Mouse (Mus musculus) testis, adult 2 months (tissue): ENCODE data around the gene Ddx27. TPM values are rescaled to one million over a fixed set of nuclear protein-coding genes. Genes with fewer than 3 reads are reported as not detected.
A peak's percentile ranks its signal among the peaks of the same experiment; 100 is the strongest.

Source experiments
- H3K27ac ChIP-seq: fragments of 200-500 bp; 2 replicates; pipeline ENCODE4 v1.5.1; 2012; ENCODE audit warnings: low read depth, low read length; ENCODE audit not compliant: control insufficient read depth, insufficient read depth
- H3K27me3 ChIP-seq: fragments of 200-500 bp; 2 replicates; pipeline ENCODE4 v1.6.1; 2012; ENCODE audit warnings: mild to moderate bottlenecking, low read length, moderate library complexity; ENCODE audit not compliant: control insufficient read depth, insufficient read depth
- H3K36me3 ChIP-seq: fragments of 200-500 bp; 2 replicates; pipeline ENCODE4 v1.6.1; 2012; ENCODE audit warnings: mild to moderate bottlenecking, low read length; ENCODE audit not compliant: control insufficient read depth, insufficient read depth
- H3K4me1 ChIP-seq: fragments of 200-500 bp; 2 replicates; pipeline ENCODE4 v1.6.1; 2012; ENCODE audit warnings: low read length; ENCODE audit not compliant: control insufficient read depth, insufficient read depth
- H3K4me3 ChIP-seq: fragments of 200-500 bp; 2 replicates; pipeline ENCODE4 v1.5.1; 2012; ENCODE audit warnings: low read depth, mild to moderate bottlenecking, low read length, moderate library complexity, mixed read lengths; ENCODE audit not compliant: control insufficient read depth
- CTCF ChIP-seq: fragments of 200-500 bp; IDR thresholded peaks from 2 replicates; pipeline ENCODE4 v1.5.1; 2012; ENCODE audit warnings: low read depth, mild to moderate bottlenecking, inconsistent platforms, low read length, moderate library complexity; ENCODE audit not compliant: control insufficient read depth, insufficient read depth, insufficient replicate concordance
- POLR2A ChIP-seq: fragments of 200-500 bp; IDR thresholded peaks from 2 replicates; pipeline ENCODE4 v1.6.1; 2012; ENCODE audit warnings: low read depth, mild to moderate bottlenecking, inconsistent platforms, low read length, moderate library complexity; ENCODE audit not compliant: control insufficient read depth
- polyA plus RNA-seq: library from polyadenylated mRNA; depleted of rRNA; stranded (reverse); fragments of >200 nt; gene quantifications from 2 replicates; pipeline ENCODE4 v1.2.3, GENCODE M21; 2012

Gene Ddx27
- polyA plus RNA-seq, 1 experiment: 17.5 TPM

GRCm38 (mm10) chr2:167062965-167063880, 48.2 kb downstream of the Ddx27 start, which contains the start of gene Znfx1:
TSS of gene Znfx1 (minus strand) at chr2:167063015.
- TF ChIP-seq CTCF (no peak; the same call in 1 of the 2 replicates), POLR2A (peak; percentile 100)
- Histone ChIP-seq H3K36me3 (peaks cover 1% of the 10 kb centered on the region; the same call in 1 of the 2 replicates), H3K4me3 (peak within 1 kb of the TSS; percentile 95), H3K27me3 (no peaks in the 10 kb centered on the region), H3K4me1 (peaks cover 7% of the 10 kb centered on the region), H3K27ac (peak within 1 kb of the TSS; percentile 86)

- Histone ChIP-seq H3K36me3 (peaks cover 1% of the 10 kb centered on the region; the same call in 1 of the 2 replicates), H3K4me3 (no peak overlapping the region), H3K4me1 (peaks cover 7% of the 10 kb centered on the region), H3K27me3 (no peaks in the 10 kb centered on the region), H3K27ac (no peak overlapping the region)
- TF ChIP-seq CTCF: no peak
- no peak for TF ChIP-seq POLR2A
Observed at GRCm38 (mm10) chr2:167063906-167064496, 49.0 kb downstream of the Ddx27 start.

GRCm38 (mm10) chr2:167064601-167065295, 49.8 kb downstream of the Ddx27 start:
- Histone ChIP-seq H3K27me3 (no peaks in the 10 kb centered on the region), H3K4me3 (no peak overlapping the region), H3K4me1 (peaks cover 7% of the 10 kb centered on the region), H3K27ac (no peak overlapping the region), H3K36me3 (no peaks in the 10 kb centered on the region; the same call in 1 of the 2 replicates)
- TF ChIP-seq POLR2A (no peak), CTCF (no peak)

GRCm38 (mm10) chr2:167066031-167066430, 51.0 kb downstream of the Ddx27 start:
- no peaks in the 10 kb centered on the region; the same call in 1 of the 2 replicates for H3K36me3 ChIP-seq
- TF ChIP-seq CTCF: no peak
- no peak for TF ChIP-seq POLR2A
- no peak overlapping the region for H3K27ac ChIP-seq
- H3K4me1 ChIP-seq: peaks cover 7% of the 10 kb centered on the region
- H3K27me3 ChIP-seq: no peaks in the 10 kb centered on the region
- no peak overlapping the region for H3K4me3 ChIP-seq

- Histone ChIP-seq H3K27me3 (no peaks in the 10 kb centered on the region), H3K4me1 (peaks cover 9% of the 10 kb centered on the region), H3K36me3 (no peaks in the 10 kb centered on the region; the same call in 1 of the 2 replicates), H3K27ac (no peak overlapping the region), H3K4me3 (no peak overlapping the region)
- TF ChIP-seq CTCF (no peak), POLR2A (no peak)
Observed at GRCm38 (mm10) chr2:167066528-167067516, 51.8 kb downstream of the Ddx27 start.

GRCm38 (mm10) chr2:167067575-167067974, 52.6 kb downstream of the Ddx27 start:
- TF ChIP-seq POLR2A: no peak
- TF ChIP-seq CTCF: no peak
- Histone ChIP-seq H3K27me3 (no peaks in the 10 kb centered on the region), H3K4me3 (no peak overlapping the region), H3K36me3 (no peaks in the 10 kb centered on the region; the same call in 1 of the 2 replicates), H3K4me1 (peaks cover 4% of the 10 kb centered on the region), H3K27ac (no peak overlapping the region)
